Mouse (Mus musculus) gastrocnemius, postnatal 10 days (tissue): Measurements from ENCODE around the gene Rpf1. TPM values are rescaled to one million over a fixed set of nuclear protein-coding genes. Genes with fewer than 3 reads are reported as not detected.

ENCODE experiments used
- DNase-seq: peaks from one replicate; pipeline ENCODE4 v3.0.0; 2021; ENCODE audit warnings: mixed read lengths
- total RNA-seq, 2 experiments: library from RNA; stranded (reverse); gene quantifications; 2 replicates each; pipeline ENCODE4 v1.2.3; 2021

Rpf1 gene
- total RNA-seq, 2 experiments from 2014 or later = 15.2 to 17.8 TPM

GRCm38 (mm10) chr3:146500810-146501201 lies 20.4 kb downstream of the Rpf1 start:
- no peak for DNase-seq

GRCm38 (mm10) chr3:146500003-146500809 lies 21.0 kb downstream of the Rpf1 start:
- DNase-seq = peak; percentile 60

GRCm38 (mm10) chr3:146499431-146500002 lies 21.7 kb downstream of the Rpf1 start, which contains the start of the genes Spata1 and Gng5:
TSS of gene Spata1 (minus strand) at chr3:146499753.
TSS of gene Gng5 (plus strand) at chr3:146499807.
- DNase-seq = peak; percentile 94

GRCm38 (mm10) chr3:146498989-146499388 lies 22.2 kb downstream of the Rpf1 start:
- DNase-seq = no peak

- no peak for DNase-seq
These were observed 26.3 kb downstream of the Rpf1 start for GRCm38 (mm10) chr3:146494941-146495340.

- no peak for DNase-seq
These were observed 34.8 kb downstream of the Rpf1 start for GRCm38 (mm10) chr3:146486464-146486863.

- DNase-seq = no peak
These were observed 39.2 kb downstream of the Rpf1 start for GRCm38 (mm10) chr3:146482044-146482443.

- no peak for DNase-seq
These were observed 46.8 kb downstream of the Rpf1 start for GRCm38 (mm10) chr3:146474428-146474827.

- DNase-seq = no peak
These were observed 47.5 kb downstream of the Rpf1 start for GRCm38 (mm10) chr3:146473741-146474140.

- DNase-seq = no peak
These were observed 48.6 kb downstream of the Rpf1 start for GRCm38 (mm10) chr3:146472657-146473056.

GRCm38 (mm10) chr3:146469226-146469625 lies 52.0 kb downstream of the Rpf1 start:
- DNase-seq = no peak

GRCm38 (mm10) chr3:146462939-146463338 lies 58.3 kb downstream of the Rpf1 start:
- DNase-seq = no peak

Other genes with a start within 250 kb of the Rpf1 start
- 10 to 100 TPM; 16.2 to 17.5 TPM for gene Ssx2ip, start 116.8 kb downstream of the Rpf1 start, total RNA-seq
- 1 to 10 TPM; 6.5 to 7.4 TPM for gene Ctbs, start 71.6 kb downstream of the Rpf1 start, total RNA-seq
- gene Spata1, start 21.7 kb downstream of the Rpf1 start, total RNA-seq = 1 to 10 TPM; 2.0 to 2.4 TPM
- gene Gng5, start 21.6 kb downstream of the Rpf1 start, total RNA-seq = 100 to 1,000 TPM; 278 TPM
- under 1 TPM in 1 of 2 experiments, not detected in 1; 0.32 TPM for gene Uox, start 49.0 kb upstream of the Rpf1 start, total RNA-seq
- not detected for gene Dnase2b, start 94.2 kb upstream of the Rpf1 start, total RNA-seq
- under 1 TPM in 1 of 2 experiments, not detected in 1; 0.16 TPM for gene 4930503B20Rik, start 129.9 kb upstream of the Rpf1 start, total RNA-seq
- gene Samd13, start 164.2 kb upstream of the Rpf1 start, total RNA-seq = under 1 TPM; 0.66 to 0.77 TPM